Mouse (Mus musculus) CH12.LX (cell line): ENCODE data around the gene Gm49380. TPM values are rescaled to one million over a fixed set of nuclear protein-coding genes. Genes with fewer than 3 reads are reported as not detected.

Experiments used
- DNase-seq: peaks from one replicate; pipeline ENCODE4 v3.0.0-alpha.2; 2013; ENCODE audit errors: extremely low read depth
- H3K27ac ChIP-seq: 2 replicates; pipeline ENCODE4 v1.5.1; 2012; ENCODE audit warnings: low read depth, mild to moderate bottlenecking, control low read depth, moderate library complexity; ENCODE audit not compliant: insufficient read depth
- H3K27me3 ChIP-seq: replicated peaks from 2 replicates; pipeline ENCODE3; 2012; ENCODE audit warnings: inconsistent platforms
- H3K36me3 ChIP-seq, 2 experiments: replicated peaks in 1 of 2; 2 replicates each; pipeline versions ENCODE3 to v1.6.1; 2012; ENCODE audit warnings: inconsistent platforms in 1 of 2, low read length in 1 of 2, mild to moderate bottlenecking in 1 of 2, mixed read lengths in 1 of 2, moderate library complexity in 1 of 2; ENCODE audit not compliant: control insufficient read depth in 1 of 2, insufficient read depth in 1 of 2
- H3K4me1 ChIP-seq, 2 experiments: 2 replicates each; pipeline ENCODE4 v1.6.1; 2012; ENCODE audit warnings: inconsistent platforms in 1 of 2, moderate library complexity in 1 of 2; ENCODE audit not compliant: insufficient read depth in 2 of 2, control insufficient read depth in 1 of 2
- H3K4me2 ChIP-seq: 2 replicates; pipeline ENCODE4 v1.6.1; 2012; ENCODE audit warnings: low read depth, mild to moderate bottlenecking, control low read depth; ENCODE audit not compliant: poor library complexity, insufficient read depth, severe bottlenecking
- H3K4me3 ChIP-seq, 3 experiments: fragments of 150-350 bp in 1 of 3; sonication (generic) in 1 of 3; replicated peaks in 1 of 3; 2 replicates each; pipeline versions ENCODE3 to v1.5.1; 2011 to 2012; ENCODE audit warnings: low read depth in 2 of 3, low read length in 2 of 3, mild to moderate bottlenecking in 2 of 3, moderate library complexity in 2 of 3, control low read depth in 1 of 3, improper control_type of control experiment in 1 of 3, inconsistent platforms in 1 of 3, mixed read lengths in 1 of 3; ENCODE audit not compliant: poor library complexity in 1 of 3
- H3K79me2 ChIP-seq: replicated peaks from 2 replicates; pipeline ENCODE4 v1.6.1; 2012; ENCODE audit warnings: mild to moderate bottlenecking, moderate library complexity; ENCODE audit not compliant: control insufficient read depth, poor library complexity, insufficient read depth, severe bottlenecking; ENCODE audit errors: extremely low read depth
- H3K9ac ChIP-seq: 2 replicates; pipeline ENCODE4 v1.6.1; 2012; ENCODE audit warnings: low read depth, mild to moderate bottlenecking, control low read depth, moderate library complexity; ENCODE audit not compliant: insufficient read depth
- H3K9me3 ChIP-seq: replicated peaks from 2 replicates; pipeline ENCODE3; 2012; ENCODE audit warnings: low read length, inconsistent platforms, mixed read lengths
- CHD2 ChIP-seq: IDR thresholded peaks from 2 replicates; pipeline ENCODE4 v1.6.1; 2011; ENCODE audit warnings: low read length, improper control_type of control experiment
- E2F4 ChIP-seq: IDR thresholded peaks from 2 replicates; pipeline ENCODE4 v1.6.1; 2011; ENCODE audit warnings: low read depth, low read length, improper control_type of control experiment; ENCODE audit not compliant: insufficient replicate concordance
- EP300 ChIP-seq: IDR thresholded peaks from 2 replicates; pipeline ENCODE4 v1.6.1; 2011; ENCODE audit warnings: low read length, improper control_type of control experiment
- ETS1 ChIP-seq: conservative IDR thresholded peaks from 2 replicates; pipeline ENCODE4 v1.6.1; 2012; ENCODE audit warnings: low read depth, mild to moderate bottlenecking, inconsistent platforms, low read length, improper control_type of control experiment, moderate library complexity
- HCFC1 ChIP-seq: IDR thresholded peaks from 2 replicates; pipeline ENCODE4 v1.6.1; 2012; ENCODE audit warnings: low read depth, mild to moderate bottlenecking, inconsistent platforms, low read length, improper control_type of control experiment
- IRF4 ChIP-seq: IDR thresholded peaks from 2 replicates; pipeline ENCODE4 v1.6.1; 2014; ENCODE audit warnings: low read depth, mild to moderate bottlenecking, inconsistent platforms, low read length, improper control_type of control experiment
- JUN ChIP-seq: IDR thresholded peaks from 2 replicates; pipeline ENCODE4 v1.6.1; 2011; ENCODE audit warnings: low read depth, mild to moderate bottlenecking, low read length, improper control_type of control experiment, moderate library complexity; ENCODE audit not compliant: insufficient read depth
- JUND ChIP-seq: conservative IDR thresholded peaks from 2 replicates; pipeline ENCODE4 v1.6.1; 2011; ENCODE audit warnings: low read depth, low read length, improper control_type of control experiment
- KAT2A ChIP-seq: IDR thresholded peaks from 2 replicates; pipeline ENCODE4 v1.6.1; 2012; ENCODE audit warnings: low read length, improper control_type of control experiment, inconsistent platforms; ENCODE audit not compliant: insufficient replicate concordance
- MAX ChIP-seq: IDR thresholded peaks from 2 replicates; pipeline ENCODE4 v1.6.1; 2011; ENCODE audit warnings: low read length, improper control_type of control experiment
- POLR2A ChIP-seq: IDR thresholded peaks from 2 replicates; pipeline ENCODE4 v1.6.1; 2011; ENCODE audit warnings: low read depth, mild to moderate bottlenecking, improper control_type of control experiment, low read length
- POLR2AphosphoS2 ChIP-seq: IDR thresholded peaks from 2 replicates; pipeline ENCODE4 v1.6.1; 2011; ENCODE audit warnings: low read depth, low read length, improper control_type of control experiment
- RAD21 ChIP-seq: IDR thresholded peaks from 2 replicates; pipeline ENCODE4 v1.6.1; 2011; ENCODE audit warnings: low read depth, mild to moderate bottlenecking, low read length, improper control_type of control experiment, moderate library complexity
- RCOR1 ChIP-seq: conservative IDR thresholded peaks from 2 replicates; pipeline ENCODE4 v1.6.1; 2012; ENCODE audit warnings: low read depth, mild to moderate bottlenecking, inconsistent platforms, low read length, improper control_type of control experiment
- SMC3 ChIP-seq: IDR thresholded peaks from 2 replicates; pipeline ENCODE4 v1.6.1; 2011; ENCODE audit warnings: low read depth, low read length, improper control_type of control experiment
- TBP ChIP-seq: conservative IDR thresholded peaks from 2 replicates; pipeline ENCODE4 v1.6.1; 2011; ENCODE audit warnings: low read depth, low read length, improper control_type of control experiment
- TCF12 ChIP-seq: IDR thresholded peaks from 2 replicates; pipeline ENCODE4 v1.6.1; 2014; ENCODE audit warnings: low read depth, mild to moderate bottlenecking, inconsistent platforms, low read length, improper control_type of control experiment
- USF1 ChIP-seq: IDR thresholded peaks from 2 replicates; pipeline ENCODE4 v1.6.1; 2014; ENCODE audit warnings: low read depth, mild to moderate bottlenecking, inconsistent platforms, low read length, improper control_type of control experiment
- ZKSCAN1 ChIP-seq: IDR thresholded peaks from 2 replicates; pipeline ENCODE4 v1.6.1; 2012; ENCODE audit warnings: low read depth, inconsistent platforms, low read length, improper control_type of control experiment, borderline replicate concordance
- ZMIZ1 ChIP-seq: IDR thresholded peaks from 2 replicates; pipeline ENCODE4 v1.6.1; 2012; ENCODE audit warnings: low read depth, mild to moderate bottlenecking, inconsistent platforms, low read length, improper control_type of control experiment
- dilution Hi-C: fragments of 300-500 bp; cut with MboI; formaldehyde crosslinking; loops from 2 replicates; pipeline ENCODE4 v1.14.3; 2020; ENCODE audit warnings: low sequenced_read_pairs; ENCODE audit not compliant: extremely low pct_unique_long_range_greater_than_20kb, extremely low pct_ligation_motif_present
- in situ Hi-C: fragments of 300-500 bp; cut with MboI; formaldehyde crosslinking; loops from 3 replicates; pipeline ENCODE4 v1.14.3; 2019; ENCODE audit warnings: low sequenced_read_pairs, low pct_ligation_motif_present, low pct_unique_long_range_greater_than_20kb, mixed read lengths
- polyA plus RNA-seq: library from polyadenylated mRNA; unstranded; fragments of >175 nt; gene quantifications from 2 replicates; pipeline ENCODE4 v1.2.1, GENCODE M21; 2012; ENCODE audit warnings: low read depth; ENCODE audit not compliant: insufficient read length
- total RNA-seq, 2 experiments: library from RNA; depleted of rRNA; stranded (reverse); fragments of 300-350 nt in 1 of 2; fragments of >200 nt in 1 of 2; gene quantifications; 2 replicates each; pipeline ENCODE4 v1.2.3; 2012 to 2014

Gene Gm49380
- total and polyA plus RNA-seq, 3 experiments: not detected

DNA sequence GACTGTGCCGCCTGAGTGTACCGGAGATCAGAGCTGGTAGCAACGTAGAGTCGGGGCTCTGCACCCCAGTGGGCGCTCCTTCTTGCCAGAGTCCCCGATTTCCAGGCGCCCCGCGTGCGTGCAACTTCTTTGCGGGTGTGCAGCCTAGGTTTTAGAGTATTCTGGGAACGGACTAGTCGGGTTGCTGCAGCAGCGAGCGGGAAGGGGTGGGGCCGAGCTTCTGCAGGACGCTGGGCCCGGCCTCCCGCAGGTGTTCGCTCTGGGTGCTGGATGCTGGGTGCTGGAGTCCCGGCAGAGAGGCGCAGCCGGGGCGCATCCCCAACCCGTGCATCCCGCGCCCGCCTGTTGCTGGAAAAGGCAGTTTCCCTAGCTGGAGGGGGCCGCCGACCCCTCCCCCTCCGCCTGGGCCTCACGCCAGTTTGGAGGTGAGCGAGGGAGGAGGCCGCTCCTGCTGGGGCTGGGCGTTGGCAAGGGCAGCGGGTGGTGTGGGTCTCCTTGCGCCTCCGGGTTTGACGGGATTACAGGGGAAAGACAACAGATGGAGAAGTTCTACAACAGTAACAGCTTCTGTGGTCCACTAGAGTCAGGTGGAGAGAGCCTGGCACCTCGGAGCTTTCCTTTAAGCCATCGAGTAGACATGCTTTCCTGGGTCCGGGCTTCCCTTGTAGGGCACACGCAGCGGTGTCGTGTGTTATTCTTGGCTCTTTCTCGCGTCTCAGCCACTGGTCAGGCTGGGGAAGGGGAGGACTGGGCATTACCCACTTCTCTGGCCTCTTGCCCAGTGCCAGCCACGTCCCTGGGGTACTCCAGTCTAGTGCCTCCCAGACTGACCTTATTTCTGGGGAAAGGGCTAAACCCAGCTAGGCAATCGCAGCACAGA is 21.8 kb upstream of the Gm49380 start:
- Histone ChIP-seq H3K4me2 (peak overlapping the region; percentile 84), H3K9me3 (no peaks in the 10 kb centered on the region), H3K36me3 (peaks cover 0 to 7% of the 10 kb centered on the region in 2 experiments), H3K4me3 (peak overlapping the region; percentile 13 to 29 (median 25)), H3K27ac (no peak overlapping the region), H3K79me2 (no peaks in the 10 kb centered on the region), H3K4me1 (peaks cover 11 to 26% of the 10 kb centered on the region in 2 experiments), H3K27me3 (peaks cover 58% of the 10 kb centered on the region), H3K9ac (no peak overlapping the region)
- DNase-seq: no peak
- TF ChIP-seq POLR2A: no peak
- TF ChIP-seq CHD2: no peak
- TF ChIP-seq POLR2AphosphoS2: no peak
- TF ChIP-seq SMC3: no peak
- no peak for TF ChIP-seq IRF4
- no peak for TF ChIP-seq ZKSCAN1
- no peak for TF ChIP-seq TCF12
- TF ChIP-seq JUND: no peak
- no peak for TF ChIP-seq JUN
- TF ChIP-seq ETS1: no peak
- no peak for TF ChIP-seq RAD21
- TF ChIP-seq MAX: no peak
- TF ChIP-seq ZMIZ1: no peak
- no peak for TF ChIP-seq USF1
- TF ChIP-seq E2F4: no peak
- TF ChIP-seq RCOR1: no peak
- dilution Hi-C loops: no loop called here
- in situ Hi-C loops: no loop called here

DNA sequence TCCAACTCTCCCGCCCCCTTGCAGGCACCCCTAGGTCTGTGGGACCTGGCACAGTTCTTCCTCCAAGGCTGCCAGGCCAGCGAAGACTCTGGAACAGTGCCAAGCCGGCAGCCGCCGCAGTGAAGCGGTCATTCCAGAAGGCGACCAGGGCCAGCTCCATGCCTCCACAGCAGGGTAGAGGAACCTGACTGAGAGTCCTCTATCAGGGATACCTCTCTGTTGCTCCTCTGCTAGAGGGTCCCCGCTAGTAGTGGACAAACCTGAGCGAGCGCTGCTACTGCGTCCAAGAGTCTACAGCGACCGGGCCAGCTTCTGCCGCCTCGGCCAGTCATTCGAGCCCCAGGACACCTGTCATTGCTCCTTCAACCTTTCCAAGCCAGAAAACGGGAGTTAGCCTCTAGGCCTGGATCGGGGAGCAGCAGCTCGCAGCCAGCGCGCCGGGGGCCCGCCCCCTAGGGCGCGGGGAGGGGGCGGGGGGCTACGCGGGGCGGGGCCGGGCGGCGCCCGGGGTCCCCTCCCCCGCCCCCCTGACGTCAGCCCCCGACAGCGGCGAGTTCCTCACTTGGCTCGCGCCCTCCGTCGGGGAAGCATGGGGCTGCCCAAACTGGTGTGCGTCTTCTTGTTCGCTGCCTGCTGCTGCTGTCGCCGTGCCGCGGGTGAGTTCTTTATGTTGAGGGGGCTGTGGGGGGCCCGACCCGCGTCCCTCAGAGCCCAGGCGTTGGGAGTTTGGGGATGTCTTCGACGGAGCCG is 21.0 kb upstream of the Gm49380 start, which contains the start of gene Mcam:
Gene Mcam, plus strand, starts transcription at position 369 of the 750 bp plus-strand sequence.
- DNase-seq: no peak
- no peak within 1 kb of the TSS for H3K9ac ChIP-seq
- H3K9me3 ChIP-seq: no peaks in the 10 kb centered on the region
- dilution Hi-C loops: no loop called here
- H3K4me1 ChIP-seq: peaks cover 11 to 34% of the 10 kb centered on the region in 2 experiments
- no peaks in the 10 kb centered on the region for H3K79me2 ChIP-seq
- peak within 1 kb of the TSS; percentile 84 for H3K4me2 ChIP-seq
- no peak for TF ChIP-seq KAT2A
- no peak for TF ChIP-seq MAX
- no peak for TF ChIP-seq EP300
- no peak for TF ChIP-seq TBP
- TF ChIP-seq CHD2: no peak
- no peak for TF ChIP-seq HCFC1
- peak within 1 kb of the TSS; percentile 13 to 29 (median 25) for H3K4me3 ChIP-seq
- in situ Hi-C loops: no loop called here
- no peak within 1 kb of the TSS for H3K27ac ChIP-seq
- peaks cover 65% of the 10 kb centered on the region for H3K27me3 ChIP-seq
- H3K36me3 ChIP-seq: peaks cover 0 to 2% of the 10 kb centered on the region in 2 experiments
